Mouse (Mus musculus): Measurements from ENCODE around the gene Rpl32. TPM values are rescaled to one million over a fixed set of nuclear protein-coding genes. Genes with fewer than 3 reads are reported as not detected.

The Rpl32 gene
- total RNA-seq, 2 experiments from 2014 or later = 562 to 624 TPM

DNA sequence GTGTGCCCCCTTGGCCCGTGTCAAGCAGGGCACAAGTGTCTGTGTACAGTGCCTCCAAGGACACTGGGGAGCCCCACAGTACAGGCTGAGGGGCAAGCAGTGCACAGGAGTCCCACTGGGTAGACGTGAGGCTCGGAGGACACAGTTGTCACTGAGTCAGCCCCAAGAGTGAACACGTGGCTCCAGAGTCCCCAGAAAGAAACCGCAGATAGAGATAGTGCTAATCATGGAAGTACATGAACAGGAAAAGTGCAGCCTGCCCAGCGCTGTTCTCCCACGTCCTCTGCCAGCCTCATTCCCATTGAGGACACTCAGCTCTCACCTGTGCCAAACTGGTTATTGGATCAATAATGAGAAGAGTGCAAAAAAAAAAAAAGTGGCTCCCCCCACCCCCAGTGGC, 53.0 kb downstream of the Rpl32 start:
- intact Hi-C loops (cut with DNase I) = no loop called here

More for the DNA sequence above, 53.0 kb downstream of the Rpl32 start:
- no peak for DNase-seq
- Histone ChIP-seq H3K4me3 (no peak overlapping the region), H3K27ac (no peak overlapping the region)
- TF ChIP-seq CTCF (IDR thresholded peaks at IDR 0.05) = no peak

Small RNAs within 50 kb of the gene (microRNA-seq; reads per million reads assigned to microRNA genes)
- not detected for gene Mir7660

Other genes starting within 250 kb of the Rpl32 start
- under 1 TPM in 1 of 2 experiments, not detected in 1; 0.15 TPM for gene Mkrn2os, start 216.2 kb downstream of the Rpl32 start, total RNA-seq (2021)
- 10 to 100 TPM; 45.9 to 52.0 TPM for gene Mkrn2, start 206.8 kb downstream of the Rpl32 start, total RNA-seq (2021)
- gene Raf1, start 132.1 kb downstream of the Rpl32 start, total RNA-seq (2021) = 100 to 1,000 TPM; 129 to 136 TPM
- under 1 TPM in 1 of 2 experiments, not detected in 1; 0.28 TPM for gene Tmem40, start 46.3 kb downstream of the Rpl32 start, total RNA-seq (2021)
- gene Cand2, start 34.2 kb downstream of the Rpl32 start, total RNA-seq (2021) = 10 to 100 TPM; 62.9 to 68.9 TPM
- gene Efcab12, start 29.7 kb upstream of the Rpl32 start, total RNA-seq (2021) = not detected
- gene Mbd4, start 44.6 kb upstream of the Rpl32 start, total RNA-seq (2021) = under 1 TPM; 0.75 to 0.77 TPM
- gene Ift122, start 44.7 kb upstream of the Rpl32 start, total RNA-seq (2021) = 1 to 10 TPM; 4.9 to 5.1 TPM
- gene Rho, start 123.0 kb upstream of the Rpl32 start, total RNA-seq (2021) = under 1 TPM in 1 of 2 experiments, not detected in 1; 0.06 TPM
- gene H1foo, start 136.2 kb upstream of the Rpl32 start, total RNA-seq (2021) = not detected
- 10 to 100 TPM; 14.7 to 26.7 TPM for gene Plxnd1, start 186.3 kb upstream of the Rpl32 start, total RNA-seq (2021)

Measured in gastrocnemius, adult 2 months (tissue).